Mouse (Mus musculus) kidney, adult 18-20 months (tissue): ENCODE measurements around the gene Slc8a2.

Experiments used
- DNase-seq: peaks from one replicate; pipeline ENCODE4 v3.0.0; 2021

The Slc8a2 gene

DNA sequence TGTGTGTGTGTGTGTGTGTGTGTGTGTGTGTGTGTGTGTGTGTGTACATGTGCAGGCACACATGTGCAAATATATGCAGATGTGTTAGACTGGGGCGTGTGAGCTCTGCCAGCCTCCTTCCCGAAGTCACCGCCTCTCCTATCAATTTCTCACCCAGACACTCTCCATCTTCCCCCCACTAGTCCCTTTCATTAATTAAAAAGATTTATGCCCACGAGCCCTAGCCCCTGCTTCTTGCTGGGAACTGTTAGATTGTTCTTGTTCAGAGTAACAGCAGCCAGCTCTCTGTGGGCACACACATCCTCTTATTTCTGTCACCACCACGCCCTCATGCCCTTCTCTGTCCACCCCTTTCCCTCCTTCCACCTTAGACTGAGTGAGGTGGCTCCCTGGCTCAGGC is 43.5 kb downstream of the Slc8a2 start:
- no peak for DNase-seq

DNA sequence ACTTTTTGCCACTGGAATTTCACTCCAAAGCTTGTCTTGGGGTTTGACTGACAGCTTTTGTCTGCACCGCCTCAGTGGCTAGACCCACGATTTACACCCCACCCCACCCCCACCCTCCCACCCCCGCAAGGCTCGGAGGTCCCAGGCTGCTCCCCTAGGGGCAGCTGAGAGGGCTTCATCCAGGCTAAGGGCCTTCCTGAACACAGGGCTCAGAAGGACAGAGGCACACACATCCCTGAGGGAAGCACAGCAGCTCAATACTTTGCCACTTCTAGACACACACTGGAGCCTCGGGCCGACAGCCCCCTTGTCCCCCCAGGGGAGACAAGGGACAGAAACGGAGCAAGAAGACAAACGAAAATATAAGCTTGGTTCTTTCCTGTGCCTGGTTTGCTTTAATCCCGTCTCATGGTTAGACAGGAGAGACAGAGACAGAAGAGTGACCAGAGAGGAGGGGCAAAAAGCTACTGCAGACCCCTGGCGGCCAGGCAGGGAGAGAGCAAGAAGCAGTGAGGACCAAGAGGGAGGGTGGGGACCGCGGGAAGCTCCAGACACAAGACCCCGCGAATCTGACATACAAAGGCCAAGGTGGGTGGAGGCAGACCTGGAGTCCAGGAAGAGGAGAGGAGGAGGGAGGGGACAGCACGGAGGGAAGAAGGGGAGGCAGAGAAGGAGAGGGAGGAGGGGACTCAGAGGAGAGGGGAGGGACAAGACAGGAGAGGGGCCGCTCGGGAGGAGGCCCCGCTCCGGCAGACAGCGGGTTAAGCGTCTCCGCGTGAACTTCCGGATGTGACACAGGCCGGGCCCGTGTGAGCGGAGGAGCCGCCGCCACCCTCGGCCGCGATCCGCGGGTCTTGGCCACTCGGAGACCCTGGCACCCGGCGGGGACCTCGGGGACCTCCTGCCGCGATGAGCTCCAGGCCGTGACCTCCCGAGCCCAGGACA is 45.2 kb downstream of the Slc8a2 start, which contains the start of gene Meis3:
TSS of gene Meis3 (plus strand) at position 494 of the 945 bp plus-strand sequence.
- DNase-seq = peak; percentile 18

DNA sequence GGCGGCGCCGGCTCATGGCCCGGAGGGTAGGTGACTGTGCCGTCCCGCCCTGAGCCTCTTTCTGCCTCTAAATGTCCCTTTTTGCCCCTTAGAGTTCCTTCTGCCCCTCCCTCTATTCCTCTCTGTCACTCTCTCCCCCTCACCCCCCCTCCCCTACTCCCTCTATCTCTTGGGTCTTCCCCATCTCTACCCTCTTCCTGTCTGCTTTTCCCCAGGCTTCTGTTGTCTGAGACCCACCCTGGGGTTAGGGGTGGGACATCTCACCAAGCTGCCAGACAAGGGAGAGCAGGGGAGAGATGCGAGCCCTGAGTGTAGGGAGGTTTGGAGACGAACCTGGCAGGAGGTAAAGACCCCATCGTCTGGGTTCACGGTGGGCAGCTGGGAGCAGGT is 45.9 kb downstream of the Slc8a2 start:
- DNase-seq = no peak

DNA sequence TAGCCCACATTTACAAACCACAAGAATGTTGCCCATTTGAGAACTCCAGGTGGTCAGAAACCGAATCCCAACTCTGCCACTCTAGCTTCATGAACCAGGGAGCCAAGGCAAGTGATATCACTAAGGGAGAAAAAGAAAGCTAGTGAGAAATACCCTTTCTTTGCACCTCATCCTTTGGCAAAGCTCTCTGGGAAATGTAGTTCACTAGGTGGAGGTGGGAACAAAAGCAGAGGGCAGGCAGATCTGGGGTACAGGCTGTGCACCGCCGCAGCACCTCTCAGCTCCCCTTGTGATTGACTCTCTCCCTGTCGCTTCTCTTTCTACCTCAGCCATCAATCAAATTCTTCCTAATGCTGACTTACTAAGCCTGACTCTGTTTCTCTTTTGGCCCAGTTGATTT is 48.5 kb downstream of the Slc8a2 start:
- DNase-seq = no peak

DNA sequence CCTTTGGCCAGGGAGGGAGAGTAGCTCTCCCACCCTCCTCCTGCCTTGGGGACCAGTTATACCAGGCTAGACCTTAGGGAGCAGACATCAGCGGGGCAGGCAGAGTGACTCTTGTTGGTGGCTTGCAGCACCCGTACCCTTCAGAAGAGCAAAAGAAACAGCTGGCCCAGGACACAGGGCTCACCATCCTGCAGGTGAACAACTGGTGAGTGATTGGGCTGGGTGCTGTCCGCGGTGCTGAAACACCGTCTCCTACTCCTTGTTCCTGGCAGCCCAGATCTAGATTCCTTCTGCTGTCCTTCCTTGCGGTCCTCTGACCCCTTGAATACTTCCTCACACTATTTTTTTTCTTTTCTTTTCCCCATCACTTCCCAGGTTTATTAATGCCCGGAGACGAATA is 54.0 kb downstream of the Slc8a2 start:
- DNase-seq = peak; percentile 70

DNA sequence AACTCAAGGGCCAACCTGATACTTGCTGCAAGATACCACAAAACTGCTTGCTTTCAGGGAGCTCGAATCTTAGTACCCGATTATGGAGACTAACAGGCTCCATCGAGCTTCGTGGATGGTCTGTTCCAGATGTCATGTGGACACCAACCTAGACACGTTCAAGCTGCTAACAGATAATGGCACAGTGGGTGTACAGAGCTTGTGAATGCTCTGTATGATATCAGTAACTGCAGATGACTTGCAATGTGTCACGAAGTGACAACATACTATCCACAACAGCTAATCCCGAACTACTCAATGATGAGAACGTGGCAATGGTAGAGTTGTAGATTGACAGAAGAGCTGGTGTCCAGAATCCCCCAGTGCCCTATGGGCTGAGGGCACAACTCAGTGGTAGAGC is 57.9 kb downstream of the Slc8a2 start:
- DNase-seq = no peak

DNA sequence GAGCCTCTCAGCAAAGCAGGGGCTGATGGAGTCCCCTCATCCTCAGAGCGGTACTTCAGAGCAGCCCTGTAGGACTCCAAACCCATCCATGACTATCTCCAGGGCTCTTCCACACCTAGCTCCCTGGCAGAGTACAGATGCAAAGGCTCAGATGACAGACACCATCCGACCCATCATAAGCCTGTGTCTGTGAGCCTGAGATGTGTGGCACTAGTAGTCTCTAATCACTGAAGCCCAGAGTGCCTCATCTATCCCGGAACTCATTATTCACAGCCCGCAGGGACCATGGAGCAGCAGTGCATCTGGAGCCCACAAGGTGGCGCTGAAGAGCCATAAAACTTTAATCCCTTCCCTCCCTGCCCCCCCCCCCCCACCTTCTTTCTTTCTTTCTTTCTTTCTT is 62.7 kb downstream of the Slc8a2 start:
- peak; percentile 84 for DNase-seq

DNA sequence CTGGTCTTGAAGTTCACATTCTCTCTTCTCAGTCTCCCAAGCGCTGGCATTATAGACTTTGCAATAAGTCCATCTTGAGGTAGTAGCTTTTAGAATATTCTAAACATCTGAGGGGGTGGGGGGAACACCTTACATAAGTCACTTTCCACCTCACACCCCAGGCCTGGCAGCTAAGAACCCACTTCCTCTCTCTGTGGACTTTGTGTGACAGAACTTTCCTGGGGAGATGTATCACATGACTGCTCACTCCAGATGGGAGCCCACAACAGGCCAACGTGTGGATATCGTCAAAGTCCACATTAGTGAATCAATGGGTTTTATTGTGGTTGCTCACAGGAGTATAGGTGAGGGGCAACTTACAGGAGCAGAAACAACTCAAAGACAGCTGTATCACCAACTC is 64.1 kb downstream of the Slc8a2 start:
- no peak for DNase-seq

DNA sequence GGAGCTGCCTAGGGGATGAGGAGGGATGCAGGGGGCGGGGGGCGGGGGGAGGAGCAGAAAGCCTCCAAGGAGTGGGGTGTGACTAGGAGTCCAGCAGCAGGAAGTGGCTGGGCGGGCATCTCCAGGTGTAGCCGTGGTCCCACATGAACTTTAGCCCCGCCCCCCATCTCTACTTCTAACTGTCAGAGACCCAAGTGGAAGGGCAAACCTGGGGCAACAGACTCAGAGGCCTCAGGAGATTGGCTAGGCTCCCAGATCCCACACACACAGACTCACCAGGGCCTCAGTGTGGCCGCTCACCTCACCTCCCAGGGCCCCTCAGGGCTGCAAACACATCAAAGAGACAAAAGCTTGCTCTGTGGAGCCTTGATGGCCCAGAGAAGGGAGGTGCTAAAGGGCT is 67.0 kb downstream of the Slc8a2 start:
- no peak for DNase-seq

DNA sequence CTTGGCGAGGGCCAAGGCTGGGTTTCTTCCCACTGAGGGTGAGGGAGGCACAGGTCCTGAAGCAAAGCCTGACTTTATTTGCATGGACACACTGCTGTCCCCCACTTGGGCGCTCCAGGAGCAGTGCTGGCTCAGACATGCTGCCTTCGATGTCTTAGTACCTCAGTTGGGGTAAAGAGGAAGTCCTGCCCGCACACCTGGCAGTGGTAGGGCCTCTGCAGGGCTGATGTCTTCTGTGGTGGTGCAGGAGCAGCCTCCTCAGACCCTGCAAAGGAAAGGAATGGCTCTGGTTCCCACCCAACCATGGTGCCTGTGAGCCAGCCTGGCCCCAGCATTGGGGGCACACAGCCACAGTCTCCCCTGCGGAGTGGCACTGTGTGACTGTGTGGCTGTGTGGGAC is 67.5 kb downstream of the Slc8a2 start:
- no peak for DNase-seq

DNA sequence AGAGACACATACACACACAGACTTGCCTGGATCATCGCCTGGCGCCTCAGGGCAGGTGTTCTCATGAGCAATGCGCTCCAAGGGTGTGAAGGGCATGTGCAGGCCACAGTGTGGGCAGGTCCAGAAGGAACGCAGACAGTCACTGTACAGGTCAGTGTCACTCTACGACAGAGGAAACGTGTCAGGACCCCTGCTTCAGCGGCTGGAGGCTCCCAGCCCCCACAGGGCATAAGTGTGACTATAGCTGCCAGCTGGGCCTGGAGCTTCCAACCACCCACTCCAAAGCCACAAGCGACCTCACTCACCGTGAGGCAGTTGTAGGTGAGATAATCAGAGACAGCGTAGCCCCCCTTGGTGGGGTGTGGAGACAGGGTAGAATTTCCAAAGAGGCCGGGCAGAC is 68.9 kb downstream of the Slc8a2 start:
- DNase-seq = no peak

DNA sequence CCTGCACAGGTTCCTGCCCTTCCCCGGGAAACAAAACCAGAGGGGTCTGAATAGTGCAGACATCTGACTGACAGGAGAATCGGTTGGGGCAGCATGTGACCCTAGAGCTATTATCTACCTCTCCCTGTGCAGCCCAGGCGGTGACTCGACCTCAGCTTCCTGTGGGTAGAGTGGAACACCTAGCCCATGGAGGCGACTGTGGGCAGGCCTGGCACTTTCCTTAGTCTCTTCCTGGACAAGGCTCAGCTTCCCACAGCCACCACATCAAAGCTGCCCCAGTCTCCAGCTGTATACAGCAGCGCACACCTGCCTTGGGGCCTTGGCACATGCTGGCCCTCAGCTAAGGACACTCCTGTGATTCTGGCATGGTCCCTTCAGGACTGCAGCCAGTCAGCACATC is 71.5 kb downstream of the Slc8a2 start:
- DNase-seq = no peak

DNA sequence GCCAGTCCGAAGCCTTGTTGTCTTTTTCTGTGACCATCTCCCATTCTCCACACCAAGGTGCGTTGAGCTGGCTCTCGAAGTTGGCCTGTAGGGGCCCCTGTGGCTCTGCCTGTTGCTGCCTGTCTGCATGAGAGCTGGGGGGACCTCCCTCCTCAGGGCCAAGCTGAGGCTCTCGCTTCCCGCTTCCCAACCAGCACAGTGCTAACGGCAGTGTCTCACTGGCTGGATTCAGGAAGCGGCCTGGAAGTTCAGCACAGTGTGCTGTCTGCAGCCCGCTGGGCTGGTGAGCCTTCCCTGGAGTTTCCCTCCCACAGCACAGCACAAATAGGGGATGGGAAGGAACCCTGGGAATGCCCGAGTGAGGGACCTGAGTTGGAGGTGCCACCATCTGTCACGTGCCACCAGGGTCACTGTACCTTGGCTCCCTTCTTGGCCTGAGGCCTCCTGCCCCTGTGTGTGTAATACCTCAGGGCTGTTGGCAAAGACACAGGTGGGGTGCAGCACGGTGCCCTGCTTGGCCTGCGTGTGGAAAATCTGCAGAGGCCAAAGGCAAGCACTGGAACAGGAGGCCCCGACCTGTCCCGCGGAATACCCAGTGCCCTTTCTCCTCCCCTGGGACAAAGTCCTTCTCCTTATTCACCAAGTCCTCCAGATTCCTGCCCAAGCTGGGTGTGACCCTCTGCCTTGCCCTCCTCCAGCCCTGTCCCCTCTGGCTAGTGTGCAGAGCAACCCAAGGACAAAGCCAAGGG is 73.3 kb downstream of the Slc8a2 start:
- DNase-seq = peak; percentile 78

DNA sequence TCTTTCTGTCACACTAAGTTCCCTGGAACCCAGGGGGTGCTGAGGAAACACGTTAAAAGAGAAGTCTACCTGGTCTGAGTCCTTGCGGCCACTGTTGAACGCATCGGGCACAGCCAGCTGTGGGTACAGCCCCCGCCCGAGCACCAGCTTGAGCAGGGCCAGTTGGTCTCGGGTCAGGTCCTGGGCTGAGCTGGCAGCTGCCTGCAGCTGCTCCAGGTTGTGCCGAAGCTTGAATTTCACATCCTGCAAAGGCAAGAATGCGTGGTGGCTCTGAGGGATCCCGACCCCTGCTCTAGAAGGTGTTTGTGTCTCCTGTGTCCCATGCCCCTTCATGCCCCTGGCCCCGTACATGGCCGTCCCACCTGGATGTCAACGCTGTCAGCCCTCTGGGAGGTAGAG is 73.9 kb downstream of the Slc8a2 start:
- no peak for DNase-seq

DNA sequence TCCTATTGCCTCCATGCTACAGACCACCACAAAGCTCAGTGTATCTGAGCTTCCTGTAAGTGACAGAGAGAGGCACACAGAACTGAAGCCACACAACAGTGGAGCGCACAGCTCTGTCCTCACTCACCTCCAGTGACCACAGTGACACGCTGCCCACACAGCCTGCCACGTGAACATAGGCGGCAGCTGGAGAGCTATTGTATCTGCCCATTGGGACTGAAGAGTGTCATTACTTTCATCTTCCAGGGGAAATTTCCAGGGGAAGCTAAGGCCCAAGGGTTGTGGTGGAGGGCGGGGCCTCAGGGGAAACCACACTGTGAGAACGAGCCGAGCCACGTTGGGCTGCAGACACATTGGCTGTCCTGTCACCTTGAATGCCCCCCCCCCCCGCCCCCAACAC is 75.2 kb downstream of the Slc8a2 start:
- peak; percentile 11 for DNase-seq

DNA sequence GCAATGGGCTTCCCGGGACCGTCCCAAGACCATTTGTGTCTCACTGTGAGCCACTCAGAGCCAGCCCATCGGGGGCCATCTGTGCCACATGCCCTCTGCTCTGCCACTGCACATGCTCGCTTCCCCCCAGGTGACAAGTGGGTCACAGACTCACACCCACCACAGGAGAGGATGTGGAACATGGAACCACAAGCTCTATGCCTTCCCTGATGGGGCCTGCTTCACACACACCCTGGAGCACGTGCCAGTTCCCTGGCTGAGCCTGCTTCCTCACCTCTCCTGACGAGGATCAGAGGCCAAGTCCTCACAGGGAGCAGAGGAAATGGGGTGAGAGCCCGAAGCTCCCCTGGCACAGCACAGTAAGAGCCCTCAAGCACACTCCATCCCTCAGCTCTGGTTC is 77.5 kb downstream of the Slc8a2 start:
- DNase-seq = no peak

DNA sequence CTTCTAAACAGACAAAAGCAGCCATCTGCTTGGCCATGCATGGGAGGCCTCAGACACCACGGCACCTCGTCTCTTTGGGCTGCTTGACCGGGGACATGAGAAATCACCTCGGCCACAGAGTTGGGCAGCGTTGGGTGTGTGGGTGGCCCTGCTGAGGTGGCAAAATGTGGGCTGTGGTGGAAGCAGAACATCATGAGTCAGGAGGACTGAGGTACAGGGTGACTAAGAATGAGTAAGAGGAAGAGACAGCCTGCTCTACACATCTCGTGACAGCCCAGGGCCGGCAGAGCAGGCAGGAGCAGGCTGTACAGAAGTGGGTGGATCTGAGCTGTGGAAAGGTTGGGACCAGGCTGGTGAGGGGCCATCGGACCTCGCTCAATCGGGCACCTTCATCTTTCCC is 77.9 kb downstream of the Slc8a2 start:
- DNase-seq = no peak

DNA sequence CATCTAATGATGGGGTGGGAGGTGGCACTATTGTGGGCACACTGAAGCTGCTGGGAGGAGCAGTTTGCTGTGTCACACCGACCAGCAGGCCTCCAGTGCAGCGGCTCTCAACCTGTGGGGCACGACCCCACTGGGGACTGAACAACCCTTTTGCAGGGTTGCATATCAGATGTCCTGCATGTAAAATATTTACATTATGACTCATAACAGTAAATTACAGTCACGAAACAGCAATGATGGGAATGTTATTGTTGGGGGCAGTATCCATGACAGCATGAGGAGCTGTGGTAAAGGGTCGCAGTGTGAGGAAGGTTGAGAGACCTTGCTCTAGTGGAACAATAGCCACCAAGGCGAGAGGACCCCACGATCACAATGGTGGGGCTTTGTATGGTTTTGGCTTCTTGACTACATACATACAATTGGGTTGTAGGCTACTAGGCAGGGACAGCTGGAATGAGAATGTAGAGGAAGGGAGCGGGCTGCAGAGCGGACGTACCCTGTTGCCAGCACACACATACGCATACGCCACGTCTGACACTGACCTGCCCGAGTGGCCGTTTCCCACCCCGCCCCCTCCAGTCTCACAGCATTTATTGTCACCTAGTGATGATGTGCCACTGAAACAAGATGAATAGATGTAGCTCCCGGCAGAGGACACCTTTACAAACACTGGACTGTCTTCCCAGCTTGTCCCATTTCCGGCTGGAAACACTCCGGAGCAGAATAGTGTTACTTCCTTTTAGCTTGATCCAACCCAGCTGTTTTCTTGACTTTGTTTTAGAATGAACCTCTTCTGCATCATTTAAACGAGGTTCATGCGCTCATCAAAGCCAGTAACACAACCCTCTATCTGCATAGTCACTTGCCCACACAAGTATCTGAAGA is 79.4 kb downstream of the Slc8a2 start:
- DNase-seq = no peak
